Mouse (Mus musculus) heart, adult 2 months (tissue): ENCODE results near the gene Ppp1r32.

ENCODE experiments used
- CTCF ChIP-seq: fragments of 200-600 bp; IDR thresholded peaks from 2 replicates; pipeline ENCODE4 v1.8.1; 2022; ENCODE audit warnings: antibody characterized with exemption, mild to moderate bottlenecking, moderate library complexity
- EP300 ChIP-seq: fragments of 200-500 bp; IDR thresholded peaks from 2 replicates; pipeline ENCODE4 v1.6.1; 2011; ENCODE audit warnings: low read depth, low read length, control low read depth; ENCODE audit not compliant: insufficient read depth
- POLR2A ChIP-seq: fragments of 200-500 bp; IDR thresholded peaks from 2 replicates; pipeline ENCODE4 v1.6.1; 2011; ENCODE audit warnings: mild to moderate bottlenecking, low read depth, low read length, control low read depth; ENCODE audit not compliant: insufficient read depth

- TF ChIP-seq POLR2A (no peak), CTCF (no peak), EP300 (no peak)
Observed at GRCm38 (mm10) chr19:10461584-10461983, 21.1 kb downstream of the Ppp1r32 start.
